Mouse (Mus musculus): ENCODE measurements around the gene Ror2.

- TF ChIP-seq CTCF (IDR thresholded peaks at IDR 0.05; ENCODE audit: control insufficient read depth, insufficient read depth, low read length), result no peak
- no peak for TF ChIP-seq POLR2A (IDR thresholded peaks at IDR 0.05; ENCODE audit: borderline replicate concordance, control insufficient read depth, low read depth, low read length)
Observed at GRCm38 (mm10) chr13:53156911-53157310, 129.0 kb downstream of the Ror2 start.

All from bone marrow, adult 2 months (tissue).